Comparison of ENCODE assay signal across 11 mouse cellular contexts in genomic region chrX:99593872-99594487, GRCm38 (mm10).
DNase-seq lines count a peak whose midpoint lies in the region; ATAC-seq and TF ChIP-seq lines count a peak whose summit lies in the region.
"Had no signal": no experiment of that assay in that cellular context is flagged by ENCODE, and none has a peak within 500 bp of the region (broad histone marks: within the 10 kb centered on the region; RNA-seq: fewer than 3 reads in every experiment).

No protein-coding gene starts in this region.

- no peaks in the 10 kb centered on the region for H3K36me3 ChIP-seq in lung, embryonic 14.5 days (ENCODE audit: insufficient read depth)
- no peaks in the 10 kb centered on the region for H3K36me3 ChIP-seq in liver, embryonic 12.5 days
- no peaks in the 10 kb centered on the region for H3K36me3 ChIP-seq in stomach, postnatal 0 days (ENCODE audit: control insufficient read depth, insufficient read depth, low read length)
- H3K36me3 ChIP-seq: embryonic facial prominence, embryonic 15.5 days had no signal

- TF ChIP-seq EP300 in stomach, postnatal 0 days (optimal IDR thresholded peaks at IDR 0.05): no peak

- no peak overlapping the region for H3K4me2 ChIP-seq in lung, embryonic 14.5 days
- H3K4me2 ChIP-seq in liver, embryonic 12.5 days: peak overlapping the region; percentile 41
- H3K4me2 ChIP-seq in stomach, postnatal 0 days (replicated peaks; ENCODE audit: low read depth): no peak overlapping the region
- H3K4me2 ChIP-seq: embryonic facial prominence, embryonic 15.5 days had no signal

- no peak for TF ChIP-seq CTCF in lung, embryonic 14.5 days (IDR thresholded peaks at IDR 0.05; ENCODE audit: low read depth)
- TF ChIP-seq CTCF in stomach, postnatal 0 days (IDR thresholded peaks at IDR 0.05; ENCODE audit: low read depth): no peak

- no peak overlapping the region for H3K27ac ChIP-seq in lung, embryonic 14.5 days (ENCODE audit: low read depth)
- H3K27ac ChIP-seq in liver, embryonic 12.5 days: no peak overlapping the region
- H3K27ac ChIP-seq in stomach, postnatal 0 days (replicated peaks): no peak overlapping the region
- H3K27ac ChIP-seq: embryonic facial prominence, embryonic 15.5 days had no signal

- H3K4me1 ChIP-seq in lung, embryonic 14.5 days (ENCODE audit: insufficient read depth): no peaks in the 10 kb centered on the region
- H3K4me1 ChIP-seq in liver, embryonic 12.5 days: no peaks in the 10 kb centered on the region
- H3K4me1 ChIP-seq in stomach, postnatal 0 days (replicated peaks; ENCODE audit: control insufficient read depth, insufficient read depth): no peaks in the 10 kb centered on the region
- H3K4me1 ChIP-seq: embryonic facial prominence, embryonic 15.5 days had no signal

- ATAC-seq in lung, embryonic 14.5 days (ENCODE audit: insufficient read depth): 0 out of 2 replicates have a peak, but pooled peaks have one; percentile 30
- no peak for ATAC-seq in liver, embryonic 12.5 days
- ATAC-seq in stomach, postnatal 0 days (ENCODE audit: low FRiP score, low TSS enrichment): no peak

- no peaks in the 10 kb centered on the region for H3K9me3 ChIP-seq in lung, embryonic 14.5 days (ENCODE audit: low read depth, low read length)
- H3K9me3 ChIP-seq in liver, embryonic 12.5 days (replicated peaks): no peaks in the 10 kb centered on the region
- no peaks in the 10 kb centered on the region for H3K9me3 ChIP-seq in stomach, postnatal 0 days (ENCODE audit: control insufficient read depth, low read length)
- H3K9me3 ChIP-seq: embryonic facial prominence, embryonic 15.5 days had no signal

- DNase-seq in adrenal gland, adult 2 months: peak; percentile 7
- DNase-seq in adrenal gland, adult 18-20 months (ENCODE audit: low spot score in 2 of 2): no peak
- peak; percentile 17 for DNase-seq in lung, embryonic 14.5 days
- no peak for DNase-seq in lung, postnatal 14 days
- DNase-seq in T-cell, adult 2 months (ENCODE audit: low spot score): peak; percentile 7
- DNase-seq in stomach, postnatal 0 days (ENCODE audit: low spot score): no peak
- no peak for DNase-seq in left cerebral cortex, adult 11 months (ENCODE audit: low spot score)
- DNase-seq: heart, postnatal 10 days; lung, postnatal 4 days had no signal

- H3K4me3 ChIP-seq in lung, embryonic 14.5 days (ENCODE audit: low read depth, low read length): no peak overlapping the region
- no peak overlapping the region for H3K4me3 ChIP-seq in liver, embryonic 12.5 days
- no peak overlapping the region for H3K4me3 ChIP-seq in stomach, postnatal 0 days (ENCODE audit: low read depth, low read length)
- H3K4me3 ChIP-seq: embryonic facial prominence, embryonic 15.5 days had no signal

- no peaks in the 10 kb centered on the region for H3K27me3 ChIP-seq in lung, embryonic 14.5 days (ENCODE audit: insufficient read depth, low read length)
- peaks cover 58% of the 10 kb centered on the region for H3K27me3 ChIP-seq in liver, embryonic 12.5 days (replicated peaks)
- no peaks in the 10 kb centered on the region for H3K27me3 ChIP-seq in stomach, postnatal 0 days (ENCODE audit: control insufficient read depth, insufficient read depth, low read length)

- WGBS in lung, embryonic 14.5 days: 23% methylated on average over 21 of the region's 28 CpGs
- 17% methylated on average over 17 of the region's 28 CpGs for WGBS in liver, embryonic 12.5 days (ENCODE audit: insufficient replicate concordance)
- whole genome bisulfite sequencing in stomach, postnatal 0 days: 39% methylated on average over 17 of the region's 28 CpGs

- H3K9ac ChIP-seq in lung, embryonic 14.5 days: no peak overlapping the region
- no peak overlapping the region for H3K9ac ChIP-seq in liver, embryonic 12.5 days
- no peak overlapping the region for H3K9ac ChIP-seq in stomach, postnatal 0 days (ENCODE audit: low read length)
- H3K9ac ChIP-seq: embryonic facial prominence, embryonic 15.5 days had no signal

Comparison
In these comparisons a context has a peak if more than half of its experiments do, and no peak if none do; other contexts are left out.
1. DNase-seq: peak in adrenal gland, adult 2 months (single experiment), lung, embryonic 14.5 days (single experiment) and T-cell, adult 2 months (single experiment); none in adrenal gland, adult 18-20 months (0 of 2), lung, postnatal 14 days (single experiment), stomach, postnatal 0 days (single experiment) and left cerebral cortex, adult 11 months (single experiment).